Mouse (Mus musculus): Measurements from ENCODE around the gene Oxsr1. TPM values are rescaled to one million over a fixed set of nuclear protein-coding genes. Genes with fewer than 3 reads are reported as not detected.
"Not testable (repeated sequence)": the region's sequence is repeated elsewhere in the genome, so short reads cannot be mapped to it uniquely, and the experiment has no call there.

Gene Oxsr1
- total RNA-seq, 2 experiments from 2014 or later, result 48.4 to 51.0 TPM

DNA sequence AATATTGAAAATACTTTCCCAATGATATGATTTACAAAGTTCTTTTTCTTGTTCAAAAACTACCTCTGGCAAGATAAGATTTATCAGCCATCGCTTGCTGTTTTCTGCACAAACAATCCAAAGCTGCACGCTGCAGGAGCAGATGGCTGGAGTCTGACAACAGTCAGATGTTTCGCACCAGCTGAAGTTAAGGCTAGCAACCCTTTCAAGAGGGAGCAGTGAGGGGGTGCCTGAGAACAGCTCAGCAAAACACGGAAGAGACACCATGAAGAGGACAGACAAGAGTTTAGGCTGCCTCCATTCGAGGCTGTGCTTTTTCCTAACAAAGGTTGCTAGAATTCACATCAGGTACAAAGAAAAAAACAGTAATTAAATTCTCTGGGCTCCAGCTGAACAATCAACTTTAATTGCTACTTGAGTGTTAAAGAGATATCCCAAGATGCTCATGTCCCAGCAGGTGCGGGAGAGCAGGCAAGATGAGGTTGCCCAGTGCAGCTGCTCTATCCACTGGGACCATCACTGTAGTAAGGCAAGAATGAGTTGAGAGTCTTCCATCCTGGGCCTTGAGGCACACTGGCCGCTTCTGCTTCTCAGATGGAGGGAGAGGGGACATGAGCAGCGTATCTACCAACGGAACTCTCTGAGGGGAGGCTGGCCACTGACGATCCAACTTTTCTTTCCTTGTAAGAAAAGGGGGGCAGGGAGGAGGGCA lies 81.8 kb downstream of the Oxsr1 start:
- intact Hi-C loops (cut with DNase I), result no loop called here
- DNase-seq, result no peak

DNA sequence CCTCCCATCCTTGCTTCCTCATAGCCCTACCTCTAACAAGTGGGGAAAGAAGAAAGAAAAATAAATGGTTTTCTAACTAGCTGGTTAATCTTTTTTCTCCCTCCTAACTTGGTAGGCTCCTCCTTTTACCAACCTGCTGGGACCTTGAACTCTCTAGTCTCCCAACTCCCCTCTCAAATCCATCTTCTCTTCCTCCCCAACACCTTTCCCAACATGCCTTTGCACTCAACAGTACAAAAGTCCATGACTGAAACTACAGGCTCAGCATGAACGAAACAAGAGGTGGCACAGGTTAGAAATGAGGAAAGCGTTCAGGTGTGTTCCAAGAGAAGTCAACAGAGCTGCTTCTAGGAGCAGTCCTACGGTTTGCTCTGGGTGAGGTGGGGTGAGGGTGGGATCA lies 83.0 kb downstream of the Oxsr1 start:
- DNase-seq, result no peak
- intact Hi-C loops (cut with DNase I), result no loop called here

DNA sequence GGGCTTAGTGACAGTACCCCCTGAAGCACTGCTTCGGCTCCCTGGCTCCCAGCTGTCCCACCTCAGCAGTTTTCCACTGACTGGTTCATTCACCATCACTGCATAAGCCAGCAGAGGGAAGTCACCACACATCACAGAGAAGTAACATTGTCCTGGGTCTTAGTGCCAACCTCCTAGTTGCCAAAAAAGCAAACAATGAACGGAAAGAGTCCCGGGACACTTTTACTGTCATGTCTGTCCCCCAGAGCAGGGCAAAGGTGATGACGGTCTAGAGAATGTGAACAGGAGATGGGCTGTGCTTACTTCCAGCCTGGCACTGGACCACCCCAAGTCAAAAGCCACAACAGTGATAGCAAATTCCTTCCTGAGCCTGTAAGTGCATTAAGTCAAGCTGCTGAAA lies 83.4 kb downstream of the Oxsr1 start:
- intact Hi-C loops (cut with DNase I), result no loop called here
- no peak for DNase-seq

DNA sequence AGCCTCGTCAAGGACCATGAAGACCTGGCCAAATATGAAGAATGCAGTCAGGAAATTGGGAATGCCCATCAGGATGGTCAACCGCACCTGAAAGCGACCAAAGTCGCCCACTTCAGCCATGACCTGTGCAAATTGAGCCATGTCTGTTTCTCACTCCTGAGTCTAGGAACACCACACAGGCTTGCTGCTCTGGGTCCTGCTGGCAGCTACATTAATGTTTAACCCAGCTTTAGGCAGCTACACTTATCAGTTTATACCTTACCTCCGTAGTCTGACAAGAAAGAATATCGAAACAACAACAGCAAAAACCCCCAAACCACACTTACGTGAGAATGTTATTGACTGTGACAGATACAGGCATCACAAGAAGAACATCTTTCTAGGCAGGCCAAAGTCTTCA lies 90.7 kb downstream of the Oxsr1 start:
- intact Hi-C loops (cut with DNase I), result no loop called here
- no peak for DNase-seq

DNA sequence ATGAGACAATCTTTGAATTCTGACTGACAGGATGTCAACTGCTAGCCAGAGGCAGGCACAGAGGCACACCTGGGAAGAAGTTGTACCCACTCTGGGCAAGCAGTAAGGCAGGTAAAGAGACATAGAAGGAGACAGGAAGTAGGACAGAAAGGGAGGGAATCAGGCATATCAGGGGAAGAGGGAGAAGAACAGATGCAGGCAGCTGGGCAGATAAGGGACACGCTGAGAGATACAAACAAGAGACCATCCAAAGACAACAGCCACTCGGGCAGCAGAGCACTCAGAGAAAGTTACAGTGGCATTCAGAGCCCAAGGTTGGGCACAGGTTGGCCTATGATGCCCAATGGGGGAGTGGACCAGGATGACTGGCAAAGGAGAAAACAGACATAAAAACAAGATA lies 91.4 kb downstream of the Oxsr1 start:
- intact Hi-C loops (cut with DNase I), result no loop called here
- no peak for DNase-seq

DNA sequence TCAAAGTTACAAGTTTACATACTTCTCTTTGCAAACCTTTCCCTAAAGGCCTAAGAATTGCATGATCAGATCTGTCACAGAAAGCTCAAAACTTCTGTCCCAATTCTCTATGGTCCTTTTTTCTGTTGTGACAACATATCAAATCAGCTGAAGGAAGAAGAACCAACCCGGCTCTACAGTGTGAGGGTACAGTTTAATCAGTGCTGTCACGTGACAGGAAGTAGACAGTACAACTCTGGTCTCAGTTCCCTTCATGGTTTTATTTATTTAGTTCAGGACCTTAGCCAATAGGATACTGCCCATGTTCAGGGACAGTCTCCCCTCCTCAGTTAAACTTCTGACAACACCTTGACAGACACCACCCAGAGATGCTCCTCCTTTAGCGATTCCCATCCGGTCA lies 102.0 kb downstream of the Oxsr1 start:
- no peak for DNase-seq
- intact Hi-C loops (cut with DNase I), result no loop called here

DNA sequence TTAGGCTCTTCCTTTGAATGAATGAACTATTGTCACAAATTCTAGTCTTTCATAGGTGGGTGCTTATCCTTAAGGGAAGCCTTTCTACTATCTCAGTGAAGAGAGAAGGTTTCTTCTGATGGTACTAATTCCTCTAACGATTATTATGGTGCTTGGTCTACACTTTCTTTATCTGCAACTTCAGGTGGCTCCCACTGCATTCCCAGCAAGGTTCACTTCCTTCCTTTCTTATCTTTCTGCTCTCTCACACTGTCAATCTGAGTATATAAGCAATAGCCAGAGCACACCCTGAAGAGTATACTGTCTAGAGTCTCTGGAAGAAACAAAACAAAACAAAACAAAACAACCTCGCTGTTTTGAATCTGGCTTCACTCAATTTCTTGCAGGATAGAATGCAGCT lies 102.6 kb downstream of the Oxsr1 start:
- intact Hi-C loops (cut with DNase I), result no loop called here
- DNase-seq, result no peak

DNA sequence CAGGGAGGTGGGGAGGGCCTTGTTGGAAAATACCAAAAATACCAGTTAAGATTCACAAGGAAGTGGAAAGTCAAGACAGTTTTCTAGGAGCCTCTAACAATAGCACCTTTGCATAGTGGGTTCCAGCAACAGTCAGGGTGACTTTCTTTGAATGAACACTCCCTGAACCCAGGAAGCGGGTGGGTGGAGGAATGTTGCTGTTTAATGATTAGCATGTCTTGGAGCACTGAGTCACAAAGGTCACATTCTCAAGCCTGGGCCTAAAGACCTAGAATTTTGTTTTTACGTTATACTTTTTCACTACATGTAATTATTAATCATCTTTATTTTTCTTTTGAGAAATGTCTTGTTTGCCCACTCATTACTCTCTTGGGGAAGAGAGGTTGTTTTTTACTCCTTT lies 106.9 kb downstream of the Oxsr1 start:
- DNase-seq; intact Hi-C loops (cut with DNase I): not testable (repeated sequence)

DNA sequence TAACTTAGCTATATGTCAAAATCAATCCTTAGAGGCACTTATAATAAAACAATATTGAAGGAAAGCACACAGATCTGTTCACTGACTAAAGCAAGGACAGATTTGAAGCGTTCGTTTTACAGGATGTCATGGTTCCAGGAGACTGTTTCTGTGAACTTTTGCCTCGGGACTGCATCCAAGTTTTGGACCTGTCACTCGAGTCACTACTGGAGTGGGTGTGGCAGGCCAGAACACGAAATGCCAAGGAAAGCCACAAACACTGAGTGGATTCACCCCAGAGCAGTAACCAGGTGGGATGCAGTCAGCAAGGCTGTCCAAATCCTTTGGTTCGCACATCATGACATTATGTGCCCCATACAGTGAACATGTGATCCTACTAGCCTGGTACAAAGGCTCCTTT lies 107.6 kb downstream of the Oxsr1 start:
- intact Hi-C loops (cut with DNase I), result no loop called here
- no peak for DNase-seq

DNA sequence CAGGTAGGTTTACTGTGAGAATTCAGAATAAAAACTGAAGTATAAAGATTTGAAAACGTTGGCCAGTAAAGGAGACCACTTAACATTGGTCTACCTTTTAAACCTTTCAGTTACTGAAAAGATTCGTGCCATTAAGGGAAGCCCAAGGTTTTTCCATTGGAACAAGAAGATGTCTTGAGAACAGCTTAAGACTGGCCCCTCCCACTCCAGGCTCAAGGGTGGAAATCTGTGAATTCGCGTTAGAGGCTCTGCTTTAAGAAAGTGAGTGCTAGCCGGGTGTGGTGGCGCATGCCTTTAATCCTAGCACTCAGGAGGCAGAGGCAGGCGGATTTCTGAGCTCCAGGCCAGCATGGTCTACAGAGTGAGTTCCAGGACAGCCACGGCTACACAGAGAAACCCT lies 109.2 kb downstream of the Oxsr1 start:
- no peak for DNase-seq
- intact Hi-C loops (cut with DNase I), result no loop called here

DNA sequence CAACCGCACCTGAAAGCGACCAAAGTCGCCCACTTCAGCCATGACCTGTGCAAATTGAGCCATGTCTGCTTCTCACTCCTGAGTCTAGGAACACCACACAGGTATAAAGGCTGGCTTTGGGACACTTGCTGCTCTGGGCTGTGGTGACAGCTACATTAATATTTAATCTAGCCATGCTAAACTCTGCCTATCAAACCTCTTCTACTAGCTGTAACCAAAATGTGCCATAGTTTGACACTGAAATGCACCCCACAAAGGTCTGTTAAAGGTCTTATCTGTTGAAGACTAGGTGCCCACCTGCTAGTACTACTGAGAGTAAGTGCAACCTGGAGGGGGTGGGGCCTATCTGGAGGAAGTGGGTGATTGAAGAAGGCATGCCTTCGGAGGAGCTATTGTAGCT lies 113.2 kb downstream of the Oxsr1 start, which contains the start of gene Slc22a13:
Gene Slc22a13 (minus strand): TSS at position 101 of the 400 bp plus-strand sequence.
- no peak for DNase-seq
- intact Hi-C loops (cut with DNase I), result no loop called here

DNA sequence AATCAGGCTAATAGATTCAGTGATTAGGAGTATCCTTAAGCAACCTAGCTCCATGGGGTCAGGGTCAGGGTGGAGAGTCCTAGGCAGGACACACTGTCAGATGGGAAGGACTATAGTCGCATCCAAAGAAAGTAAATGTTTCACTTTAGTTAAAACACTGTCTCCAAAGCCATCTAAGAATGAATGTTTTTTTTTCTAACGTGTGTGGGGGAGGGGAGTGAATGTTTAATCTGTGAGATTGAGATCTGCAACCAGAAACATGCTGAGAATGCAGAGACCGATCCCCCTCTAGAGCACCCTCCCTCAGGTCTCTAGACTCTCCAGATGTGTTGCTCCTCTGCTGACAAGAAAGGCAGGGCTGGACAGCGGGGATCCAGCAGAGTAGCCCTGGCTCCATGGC lies 115.1 kb downstream of the Oxsr1 start:
- DNase-seq, result no peak
- intact Hi-C loops (cut with DNase I), result no loop called here

DNA sequence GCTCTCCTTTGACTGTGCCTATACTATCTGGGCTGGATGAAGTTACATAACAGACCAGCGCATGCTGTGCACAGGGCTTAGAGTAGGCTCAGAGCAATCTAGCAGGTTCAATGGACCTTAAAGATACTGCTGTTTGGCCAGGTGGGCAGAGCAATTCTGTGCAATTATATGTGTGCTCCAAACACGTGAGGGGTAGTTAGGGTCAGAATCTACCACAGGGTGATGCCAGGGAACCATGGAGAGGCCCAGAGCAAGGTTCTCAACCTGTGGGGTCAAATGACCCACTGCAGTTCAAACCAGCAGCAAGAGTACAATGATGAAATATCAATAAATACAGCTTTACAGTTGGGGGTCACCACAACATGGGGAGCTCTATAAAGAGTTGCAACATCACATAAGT lies 115.6 kb downstream of the Oxsr1 start:
- intact Hi-C loops (cut with DNase I), result no loop called here

DNA sequence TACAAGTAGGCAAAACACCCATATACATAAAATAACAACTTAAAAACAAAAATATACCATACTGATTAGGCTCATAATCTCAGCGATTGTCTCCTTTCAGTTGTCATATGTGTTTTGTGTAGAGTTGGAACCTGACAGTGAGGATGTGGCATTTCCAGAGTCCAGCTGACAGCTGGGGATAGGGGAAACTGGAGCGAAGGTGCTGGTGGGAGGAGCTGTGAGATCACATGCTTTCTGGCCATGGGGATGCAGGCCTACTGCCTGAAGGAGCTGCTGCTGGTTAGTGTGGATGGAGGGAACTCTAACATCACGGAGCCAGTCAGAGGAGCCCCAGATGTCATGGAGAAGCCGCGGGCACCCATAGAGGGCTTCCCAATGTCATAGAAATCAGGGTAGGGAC lies 116.5 kb downstream of the Oxsr1 start:
- DNase-seq, result no peak
- intact Hi-C loops (cut with DNase I), result no loop called here

More for the DNA sequence above, 115.6 kb downstream of the Oxsr1 start:
- no peak for DNase-seq

DNA sequence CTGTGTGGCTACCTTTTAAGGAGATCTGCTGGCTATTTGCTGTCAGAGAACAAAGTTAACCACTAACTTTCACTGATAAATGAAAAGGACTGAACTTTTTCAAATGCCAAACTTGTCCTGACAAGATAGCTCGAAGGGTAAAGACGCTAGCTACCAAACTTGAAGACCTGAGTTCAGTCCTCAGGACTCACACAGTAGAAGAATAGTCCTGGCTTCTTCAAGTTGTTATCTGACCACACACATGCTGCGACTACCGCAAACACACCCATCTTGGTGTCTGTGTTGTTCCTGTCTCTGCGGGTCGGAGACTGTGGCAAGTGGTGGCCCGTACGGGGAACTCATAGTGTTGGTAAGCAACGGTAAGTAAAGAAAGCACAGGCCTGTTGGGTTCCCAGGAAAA lies 118.6 kb downstream of the Oxsr1 start:
- intact Hi-C loops (cut with DNase I), result no loop called here

DNA sequence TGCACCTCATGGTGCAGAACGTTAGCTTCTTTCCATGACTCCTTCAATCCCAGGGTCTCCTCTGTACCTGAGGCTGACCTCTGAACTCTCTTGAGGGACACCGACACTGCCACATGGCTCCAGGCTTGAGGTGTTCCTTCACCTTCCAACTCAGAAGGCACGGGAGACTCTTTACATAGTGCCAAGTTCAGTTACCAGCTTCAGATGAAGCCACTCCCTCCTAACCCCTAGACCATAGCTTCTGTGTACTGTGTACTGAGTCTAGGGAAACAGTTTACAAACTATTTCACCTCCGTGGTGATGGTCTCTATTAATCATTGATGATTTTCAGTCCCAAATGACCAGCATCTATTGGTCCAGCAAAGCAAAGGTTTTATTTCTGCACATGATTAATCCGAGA lies 120.6 kb downstream of the Oxsr1 start:
- intact Hi-C loops (cut with DNase I), result no loop called here
- no peak for DNase-seq

More for the DNA sequence above, 118.6 kb downstream of the Oxsr1 start:
- no peak for DNase-seq

DNA sequence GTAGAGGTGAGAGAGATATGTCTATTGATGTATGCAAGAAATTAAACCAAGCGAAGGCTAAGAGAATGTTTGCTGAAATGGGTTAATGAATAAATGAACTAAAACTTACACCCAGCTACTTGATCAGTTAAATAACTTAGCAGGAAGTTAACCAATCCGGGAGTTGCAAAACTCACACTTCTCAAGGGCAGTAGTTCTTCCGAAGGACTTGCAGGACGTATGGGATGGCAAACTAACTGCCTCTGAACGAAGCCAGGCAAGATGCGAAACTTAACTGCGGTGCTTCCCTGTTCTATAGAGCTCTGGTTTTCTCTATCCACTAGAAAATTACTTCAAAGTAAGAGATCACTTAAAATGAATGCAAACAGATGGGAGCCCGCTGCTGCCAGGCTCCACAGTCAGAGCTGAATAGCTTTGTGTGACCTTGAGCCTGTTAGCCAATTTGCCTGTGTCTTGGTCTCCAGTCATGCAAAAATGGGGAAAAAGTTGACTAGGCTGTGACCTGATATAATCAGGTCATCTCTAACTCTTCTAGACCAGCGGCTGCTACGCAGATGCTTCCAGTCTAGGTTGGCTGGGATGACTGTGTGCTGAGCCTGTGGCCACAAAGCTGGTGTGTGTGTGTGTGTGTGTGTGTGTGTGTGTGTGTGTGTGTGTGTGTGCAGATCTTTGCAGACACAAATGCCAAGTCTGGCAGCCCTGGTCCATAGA lies 122.9 kb downstream of the Oxsr1 start:
- no peak for DNase-seq

DNA sequence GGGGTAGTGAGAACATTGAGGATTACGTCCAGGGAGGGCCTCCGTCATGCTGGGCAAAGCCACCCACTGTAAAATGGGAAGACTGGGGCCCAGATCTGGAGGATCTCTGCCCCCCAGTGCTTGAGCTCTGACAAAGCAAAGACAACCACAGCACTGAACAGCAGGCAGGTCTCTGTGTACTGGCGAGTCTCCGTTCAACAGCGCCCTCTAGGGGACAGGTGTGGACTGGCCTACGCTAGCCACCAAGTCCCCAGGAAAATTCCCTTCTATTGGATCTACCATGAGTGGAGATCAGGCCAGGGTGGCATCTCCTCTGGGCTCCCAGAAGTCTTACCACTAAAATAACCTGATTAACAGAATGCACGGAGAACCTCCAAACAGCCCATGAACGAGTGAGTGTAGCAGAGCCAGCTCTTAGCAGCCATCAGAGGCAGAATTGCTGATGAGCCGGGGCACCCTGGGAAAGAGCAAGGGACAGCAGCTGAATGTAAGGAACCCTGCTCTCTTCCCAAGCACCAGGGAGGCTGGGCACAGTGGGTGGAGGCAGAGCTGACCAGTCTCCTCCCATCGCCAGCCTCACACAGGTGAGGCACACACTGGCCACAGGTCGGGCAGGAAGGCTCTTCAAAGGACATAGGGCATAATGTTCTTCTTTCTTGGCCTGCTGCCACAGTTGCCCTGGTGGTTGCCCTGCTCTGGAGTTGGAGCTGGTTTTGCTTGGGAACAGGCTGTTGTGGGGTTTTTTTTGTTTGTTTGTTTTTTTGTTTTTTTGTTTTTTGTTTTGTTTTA lies 129.8 kb downstream of the Oxsr1 start:
- peak in 1 of 2 experiments; percentile 17 for DNase-seq
- intact Hi-C loops (cut with DNase I), result loop anchor here (5.0 kb wide), 1 partner anchor 35 kb away; the partner anchor contains the start of genes Acaa1b and Gm47289

More for the DNA sequence above, 122.9 kb downstream of the Oxsr1 start:
- intact Hi-C loops (cut with DNase I), result no loop called here

All from gastrocnemius, postnatal 36 days (tissue).